Mouse (Mus musculus) embryonic facial prominence, embryonic 14.5 days (tissue): Measurements from ENCODE around the gene Slc9a9. TPM values are rescaled to one million over a fixed set of nuclear protein-coding genes. Genes with fewer than 3 reads are reported as not detected.
"Not testable (repeated sequence)": the region's sequence is repeated elsewhere in the genome, so short reads cannot be mapped to it uniquely, and the experiment has no call there.

Source experiments
- ATAC-seq: fragments of 200-750 bp; cut with Nextera tagmentation; 2 replicates; pipeline ENCODE4 v1.8.0; 2017; ENCODE audit warnings: low read depth, moderate number of reproducible peaks, moderate TSS enrichment
- DNase-seq: peaks from one replicate; pipeline ENCODE4 v3.0.0-alpha.2; 2015; ENCODE audit warnings: low spot score
- H3K27ac ChIP-seq: fragments of 300-500 bp; sonication (generic); replicated peaks from 2 replicates; pipeline ENCODE4 v1.5.1; 2014; ENCODE audit warnings: low read depth, mild to moderate bottlenecking, low read length, moderate library complexity
- H3K27me3 ChIP-seq: fragments of 300-500 bp; sonication (generic); replicated peaks from 2 replicates; pipeline ENCODE4 v1.6.1; 2014; ENCODE audit warnings: low read length; ENCODE audit not compliant: control insufficient read depth, insufficient read depth
- H3K36me3 ChIP-seq: fragments of 300-500 bp; sonication (generic); 2 replicates; pipeline ENCODE4 v1.6.1; 2014; ENCODE audit warnings: low read length, mixed read lengths; ENCODE audit not compliant: control insufficient read depth, insufficient read depth
- H3K4me1 ChIP-seq: fragments of 300-500 bp; sonication (generic); 2 replicates; pipeline ENCODE4 v1.6.1; 2014; ENCODE audit warnings: antibody characterized with exemption, low read length; ENCODE audit not compliant: control insufficient read depth, insufficient read depth
- H3K4me2 ChIP-seq: fragments of 300-500 bp; sonication (generic); 2 replicates; pipeline ENCODE4 v1.6.1; 2014; ENCODE audit warnings: low read depth, mild to moderate bottlenecking, low read length, moderate library complexity, mixed read lengths
- H3K4me3 ChIP-seq: fragments of 300-500 bp; sonication (generic); 2 replicates; pipeline ENCODE4 v1.5.1; 2014; ENCODE audit warnings: low read depth, mild to moderate bottlenecking, low read length
- H3K9ac ChIP-seq: fragments of 300-500 bp; sonication (generic); 2 replicates; pipeline ENCODE4 v1.6.1; 2014; ENCODE audit warnings: low read depth, mild to moderate bottlenecking, low read length, moderate library complexity, mixed read lengths
- H3K9me3 ChIP-seq: fragments of 300-500 bp; sonication (generic); 2 replicates; pipeline ENCODE4 v1.6.1; 2016; ENCODE audit warnings: low read length; ENCODE audit not compliant: control insufficient read depth
- WGBS: fragments of 180-500 bp; shearing (Covaris S2); extraction: QIAGEN DNeasy Blood & Tissue Kit; methylation state at CpG from one replicate; pipeline ENCODE4 v1.1.7; 2014; 5-methylcytosine and 5-hydroxymethylcytosine counted together
- polyA plus RNA-seq: library from polyadenylated mRNA; unstranded; fragments of >200 nt; fragmentation: Nextera tagmentation; extraction: Ambion mirVana; gene quantifications from 2 replicates; pipeline ENCODE4 v1.2.1, GENCODE M21; 2014

Gene Slc9a9
- polyA plus RNA-seq: 6.5 and 8.0 TPM in 2 replicates

DNA sequence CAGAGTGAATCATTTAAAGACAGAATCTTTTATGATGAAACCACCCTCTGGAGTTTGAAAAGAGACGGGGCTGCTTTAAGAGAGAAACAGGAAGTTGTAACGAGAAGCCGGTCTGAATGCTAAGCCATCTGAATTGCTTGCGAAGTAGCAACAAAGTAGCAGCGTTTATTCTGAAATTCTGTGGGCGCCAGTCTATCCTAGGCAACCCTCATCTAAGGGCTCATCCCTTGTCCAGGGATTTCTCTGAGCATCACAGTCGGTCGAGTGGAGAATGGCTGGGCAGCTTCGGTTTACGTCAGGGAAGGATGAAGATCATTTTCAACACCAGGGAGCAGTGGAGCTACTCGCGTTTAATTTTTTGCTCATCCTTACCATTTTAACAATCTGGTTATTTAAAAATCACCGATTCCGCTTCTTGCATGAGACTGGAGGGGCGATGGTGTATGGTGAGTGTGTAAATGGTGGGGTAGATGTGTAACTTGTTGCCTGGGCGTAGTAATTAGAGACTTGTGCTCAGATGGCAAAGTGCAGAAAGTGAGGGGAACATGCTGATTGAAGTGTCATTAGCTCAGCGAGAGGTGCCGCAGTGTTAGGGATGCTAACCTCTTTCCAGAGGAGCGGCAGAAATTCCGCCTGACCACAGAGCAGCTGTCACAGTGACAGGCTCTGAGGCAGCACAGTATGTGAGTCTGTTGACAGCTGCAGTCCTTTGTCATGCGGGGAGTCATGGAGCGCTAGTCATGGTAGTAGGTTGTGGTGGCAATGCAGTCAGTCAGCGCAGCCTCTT lies at the start of gene Slc9a9:
Slc9a9 (plus strand) TSS at position 119 of the 787 bp plus-strand sequence.
- H3K4me3 ChIP-seq: peak within 1 kb of the TSS; percentile 49
- ATAC-seq (peak; percentile 91), DNase-seq (peak; percentile 86)
- WGBS: 2% methylated on average over 23 of the region's 23 CpGs
- peak within 1 kb of the TSS; percentile 16; the same call in 1 of the 2 replicates for H3K27ac ChIP-seq
- H3K36me3 ChIP-seq: no peaks in the 10 kb centered on the region
- no peaks in the 10 kb centered on the region for H3K27me3 ChIP-seq
- peaks cover 9% of the 10 kb centered on the region; the same call in 1 of the 2 replicates for H3K4me1 ChIP-seq
- peak within 1 kb of the TSS; percentile 87 for H3K4me2 ChIP-seq
- H3K9me3 ChIP-seq: no peaks in the 10 kb centered on the region
- peak within 1 kb of the TSS; percentile 58 for H3K9ac ChIP-seq

DNA sequence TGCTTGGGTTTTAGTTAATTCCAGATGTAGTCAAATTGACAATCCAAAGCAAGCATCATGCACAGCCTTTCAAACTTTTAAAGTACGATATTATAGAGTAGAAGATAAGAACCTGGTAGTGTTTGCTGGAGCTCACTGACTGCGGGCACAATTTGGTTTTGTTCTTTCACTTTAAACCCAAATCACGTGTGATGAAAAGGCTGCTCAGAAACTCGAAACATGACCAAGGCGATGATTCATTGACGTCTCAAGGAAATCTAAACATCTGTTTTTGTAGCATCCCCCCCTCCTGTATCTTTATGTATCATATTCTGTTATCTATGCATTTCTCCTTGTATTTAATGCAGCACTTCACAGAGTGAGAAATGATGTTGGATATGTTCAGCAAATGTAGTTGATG lies 49.4 kb upstream of the Slc9a9 start:
- DNase-seq (no peak), ATAC-seq (no peak)
- Histone ChIP-seq H3K36me3 (no peaks in the 10 kb centered on the region), H3K9ac (no peak overlapping the region), H3K4me3 (no peak overlapping the region), H3K9me3 (no peaks in the 10 kb centered on the region), H3K4me2 (no peak overlapping the region), H3K4me1 (no peaks in the 10 kb centered on the region), H3K27me3 (no peaks in the 10 kb centered on the region), H3K27ac (no peak overlapping the region)
- 66% methylated on average over 6 of the region's 6 CpGs for WGBS

DNA sequence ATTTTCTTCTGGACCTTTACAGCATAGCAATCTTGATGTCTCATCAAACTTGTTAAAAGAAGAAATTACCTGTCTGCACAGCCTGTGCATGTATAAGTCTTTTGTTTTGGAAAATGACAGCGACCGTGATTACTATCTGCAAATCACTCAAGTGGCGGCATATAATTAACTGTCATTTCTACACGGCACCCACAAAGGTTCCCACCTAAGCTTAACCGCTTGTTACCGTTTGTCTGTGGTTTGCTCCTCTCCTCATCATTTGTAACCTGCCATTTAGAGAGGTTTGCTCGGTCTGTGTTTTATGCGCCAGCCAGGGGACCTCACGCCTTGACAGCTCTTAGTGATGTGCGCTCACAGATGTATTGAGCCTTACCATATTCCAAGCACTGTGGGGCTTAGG lies 48.9 kb upstream of the Slc9a9 start:
- no peak overlapping the region for H3K4me2 ChIP-seq
- 72% methylated on average over 10 of the region's 10 CpGs for WGBS
- H3K4me1 ChIP-seq: no peaks in the 10 kb centered on the region
- H3K9ac ChIP-seq: no peak overlapping the region
- no peaks in the 10 kb centered on the region for H3K9me3 ChIP-seq
- H3K27ac ChIP-seq: no peak overlapping the region
- H3K27me3 ChIP-seq: no peaks in the 10 kb centered on the region
- DNase-seq (peak; percentile 22), ATAC-seq (0 out of 2 replicates have a peak, but pooled peaks have one; percentile 58)
- no peaks in the 10 kb centered on the region for H3K36me3 ChIP-seq
- H3K4me3 ChIP-seq: no peak overlapping the region

DNA sequence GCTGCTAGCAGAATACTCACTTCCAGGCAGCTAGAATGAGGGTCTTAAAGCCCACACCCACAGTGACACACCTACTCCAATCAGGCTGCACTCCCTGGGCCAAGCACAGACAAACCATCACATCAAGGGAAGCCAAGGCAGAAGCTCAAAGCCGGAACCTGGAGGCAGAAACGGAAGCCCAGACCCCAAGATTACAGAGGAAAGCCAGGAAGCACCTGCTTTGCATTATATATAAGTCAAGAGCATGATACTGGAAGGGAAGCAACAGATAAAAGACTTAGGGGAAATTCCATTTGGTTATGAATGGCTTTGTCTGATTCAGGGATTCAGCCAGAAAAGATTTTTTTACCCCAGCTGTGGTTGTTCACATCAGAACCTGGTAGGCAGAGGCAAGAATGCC lies 47.8 kb upstream of the Slc9a9 start:
- H3K4me1 ChIP-seq: no peaks in the 10 kb centered on the region
- H3K4me2 ChIP-seq: no peak overlapping the region
- no peak overlapping the region for H3K4me3 ChIP-seq
- H3K9me3 ChIP-seq: no peaks in the 10 kb centered on the region
- H3K36me3 ChIP-seq: no peaks in the 10 kb centered on the region
- H3K9ac ChIP-seq: no peak overlapping the region
- ATAC-seq (no peak), DNase-seq (no peak)
- H3K27ac ChIP-seq: no peak overlapping the region
- no peaks in the 10 kb centered on the region for H3K27me3 ChIP-seq
- WGBS: 50% methylated on average over 2 of the region's 2 CpGs

DNA sequence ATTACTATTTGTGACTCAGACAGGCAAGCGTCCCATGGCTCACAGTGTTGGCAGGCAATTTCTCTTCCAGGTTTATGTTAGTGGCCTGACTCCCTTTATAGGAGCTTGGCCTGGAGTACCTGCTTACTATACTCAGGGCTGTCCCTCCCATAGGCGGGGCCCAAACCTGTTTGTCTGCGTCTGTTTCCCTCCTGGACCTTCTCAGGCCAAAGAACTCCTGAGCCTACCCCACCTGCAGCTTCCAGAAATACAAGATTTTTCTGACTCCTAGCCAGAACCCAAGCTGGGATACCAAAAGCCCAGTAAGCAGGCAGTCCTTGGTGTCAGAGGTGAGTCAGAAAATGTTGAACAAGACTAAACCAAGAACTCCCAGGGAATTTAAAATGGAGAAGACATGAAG lies 43.0 kb upstream of the Slc9a9 start:
- 89% methylated on average over 3 of the region's 3 CpGs for WGBS
- Histone ChIP-seq H3K4me2 (no peak overlapping the region), H3K9me3 (no peaks in the 10 kb centered on the region), H3K27ac (no peak overlapping the region), H3K9ac (no peak overlapping the region), H3K4me3 (no peak overlapping the region), H3K27me3 (no peaks in the 10 kb centered on the region), H3K4me1 (no peaks in the 10 kb centered on the region), H3K36me3 (no peaks in the 10 kb centered on the region)
- no peak for ATAC-seq
- no peak for DNase-seq

DNA sequence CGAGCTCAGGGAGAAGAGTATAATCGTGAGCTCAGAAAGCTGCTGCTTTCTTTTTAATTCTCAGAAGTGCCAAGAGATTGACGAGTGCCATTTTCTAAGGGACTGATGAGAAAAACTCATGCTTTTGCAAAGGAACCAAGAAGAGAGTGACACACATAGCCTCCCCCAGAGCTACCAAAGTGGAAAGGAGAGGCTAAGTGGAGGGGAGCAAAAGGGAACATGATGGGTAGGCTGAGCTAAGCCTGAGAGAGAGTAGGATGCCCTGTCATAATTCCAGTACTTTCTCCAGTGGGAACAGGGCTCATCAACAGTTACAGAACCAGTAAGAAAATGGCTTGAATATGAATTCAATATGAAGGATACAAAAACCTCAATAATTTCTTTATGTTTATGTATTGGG lies 40.8 kb upstream of the Slc9a9 start:
- DNase-seq: no peak
- no peak overlapping the region for H3K4me2 ChIP-seq
- no peaks in the 10 kb centered on the region for H3K9me3 ChIP-seq
- H3K4me3 ChIP-seq: no peak overlapping the region
- H3K27ac ChIP-seq: no peak overlapping the region
- ATAC-seq: no peak
- H3K27me3 ChIP-seq: no peaks in the 10 kb centered on the region
- H3K36me3 ChIP-seq: no peaks in the 10 kb centered on the region
- no peak overlapping the region for H3K9ac ChIP-seq
- 44% methylated on average over 3 of the region's 3 CpGs for WGBS
- H3K4me1 ChIP-seq: no peaks in the 10 kb centered on the region

DNA sequence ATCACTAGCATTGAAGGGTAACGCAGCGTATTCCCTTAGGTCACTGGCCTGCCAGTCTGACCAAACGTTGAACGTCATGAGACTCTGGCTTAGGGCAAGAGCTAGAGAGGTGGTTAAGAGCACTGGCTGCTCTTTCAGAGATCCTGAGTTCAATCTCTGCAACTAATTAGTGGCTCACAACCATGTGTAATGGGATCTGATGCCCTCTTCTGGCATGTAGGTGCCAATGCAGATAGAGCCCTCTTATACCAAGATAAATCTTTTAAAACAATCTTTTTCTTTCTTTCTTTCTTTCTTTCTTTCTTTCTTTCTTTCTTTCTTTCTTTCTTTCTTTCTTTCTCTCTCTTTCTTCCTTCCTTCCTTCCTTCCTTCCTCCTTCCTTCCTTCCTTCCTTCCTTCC lies 35.4 kb upstream of the Slc9a9 start:
- not testable (repeated sequence) for DNase-seq, H3K27ac ChIP-seq, ATAC-seq, H3K9me3 ChIP-seq, H3K27me3 ChIP-seq, H3K9ac ChIP-seq, H3K4me1 ChIP-seq, H3K4me3 ChIP-seq, H3K36me3 ChIP-seq, H3K4me2 ChIP-seq
- 91% methylated on average over 4 of the region's 4 CpGs for WGBS

DNA sequence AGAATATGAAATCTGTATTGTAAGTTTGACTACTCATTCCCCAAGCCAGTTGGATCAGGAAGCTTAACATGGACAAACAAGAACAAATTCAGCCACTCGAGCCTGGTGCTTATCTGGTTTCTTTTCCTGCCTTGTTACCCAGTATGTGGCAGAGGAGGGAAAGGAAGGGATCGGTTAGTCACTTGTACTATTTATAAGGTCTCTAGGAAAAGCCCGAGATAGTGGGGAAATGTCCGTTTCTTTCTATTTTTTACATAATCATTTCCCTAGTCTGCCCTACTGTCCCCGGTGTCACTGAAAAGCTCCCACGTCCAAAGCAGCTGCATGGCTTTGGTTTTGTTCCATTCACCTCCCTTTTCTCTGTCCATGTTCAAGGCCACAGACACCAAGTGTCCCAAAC lies 24.1 kb upstream of the Slc9a9 start:
- Histone ChIP-seq H3K9ac (no peak overlapping the region), H3K36me3 (no peaks in the 10 kb centered on the region), H3K4me1 (no peaks in the 10 kb centered on the region), H3K27ac (no peak overlapping the region), H3K27me3 (no peaks in the 10 kb centered on the region), H3K9me3 (no peaks in the 10 kb centered on the region), H3K4me2 (no peak overlapping the region), H3K4me3 (no peak overlapping the region)
- DNase-seq (no peak), ATAC-seq (no peak)
- WGBS: 79% methylated on average over 6 of the region's 6 CpGs

DNA sequence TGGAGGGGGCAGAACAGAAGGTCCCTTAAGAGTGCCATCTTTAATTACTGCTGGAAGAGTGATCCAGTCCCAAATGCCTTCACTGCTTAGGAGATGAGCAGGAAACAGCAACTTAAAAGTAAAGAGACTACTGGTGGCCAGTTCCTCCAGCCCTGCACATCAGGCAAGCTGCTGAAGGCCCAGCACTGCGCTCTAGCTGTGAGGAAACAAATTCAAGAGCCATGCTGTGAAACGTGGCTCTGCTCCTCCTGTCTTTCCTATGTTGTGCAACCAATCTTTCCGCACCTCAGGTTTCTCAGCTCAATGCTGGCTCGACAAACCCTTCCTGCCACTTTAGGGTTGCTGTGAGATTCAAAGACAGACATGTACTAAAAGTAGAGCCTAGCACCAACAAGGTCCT lies 22.3 kb upstream of the Slc9a9 start:
- no peak overlapping the region for H3K27ac ChIP-seq
- H3K9ac ChIP-seq: no peak overlapping the region
- no peaks in the 10 kb centered on the region for H3K36me3 ChIP-seq
- no peak for ATAC-seq
- H3K4me1 ChIP-seq: no peaks in the 10 kb centered on the region
- no peak overlapping the region for H3K4me2 ChIP-seq
- no peak overlapping the region for H3K4me3 ChIP-seq
- 57% methylated on average over 4 of the region's 4 CpGs for WGBS
- H3K9me3 ChIP-seq: no peaks in the 10 kb centered on the region
- no peak for DNase-seq
- H3K27me3 ChIP-seq: no peaks in the 10 kb centered on the region
